Mouse (Mus musculus) urinary bladder, postnatal 10 days (tissue): ENCODE data around the gene Nop9.

Experiments
- DNase-seq: peaks from one replicate; pipeline ENCODE4 v3.0.0; 2022; ENCODE audit warnings: low spot score

Nop9 gene

GRCm38 (mm10) chr14:55727889-55728685, 17.4 kb upstream of the Nop9 start:
- DNase-seq: no peak

GRCm38 (mm10) chr14:55730116-55730515, 15.4 kb upstream of the Nop9 start:
- no peak for DNase-seq

GRCm38 (mm10) chr14:55730531-55731032, 14.9 kb upstream of the Nop9 start:
- no peak for DNase-seq

- no peak for DNase-seq
Observed at GRCm38 (mm10) chr14:55733889-55734288, 11.6 kb upstream of the Nop9 start.

GRCm38 (mm10) chr14:55734869-55735268, 10.6 kb upstream of the Nop9 start:
- no peak for DNase-seq

- DNase-seq: no peak
Observed at GRCm38 (mm10) chr14:55735334-55735733, 10.2 kb upstream of the Nop9 start.

GRCm38 (mm10) chr14:55735758-55736157, 9.7 kb upstream of the Nop9 start:
- no peak for DNase-seq

GRCm38 (mm10) chr14:55737086-55737687, 8.3 kb upstream of the Nop9 start:
- DNase-seq: no peak

GRCm38 (mm10) chr14:55743711-55744110, 1.8 kb upstream of the Nop9 start:
- peak; percentile 57 for DNase-seq

- DNase-seq: no peak
Observed at GRCm38 (mm10) chr14:55745861-55746237, 356 bp downstream of the Nop9 start.

GRCm38 (mm10) chr14:55747051-55747847, 1.8 kb downstream of the Nop9 start:
- no peak for DNase-seq

- no peak for DNase-seq
Observed at GRCm38 (mm10) chr14:55757566-55757965, 12.1 kb downstream of the Nop9 start.

- no peak for DNase-seq
Observed at GRCm38 (mm10) chr14:55758363-55758784, 12.9 kb downstream of the Nop9 start, which contains the start of gene Cideb. Gene Cideb, minus strand, starts transcription at chr14:55758458.

GRCm38 (mm10) chr14:55760156-55760555, 14.7 kb downstream of the Nop9 start:
- DNase-seq: peak; percentile 57

GRCm38 (mm10) chr14:55761163-55761562, 15.7 kb downstream of the Nop9 start, which contains the start of gene Ltb4r2:
Gene Ltb4r2, plus strand, starts transcription at chr14:55761428.
- DNase-seq: no peak

GRCm38 (mm10) chr14:55762001-55762821, 16.7 kb downstream of the Nop9 start:
- no peak for DNase-seq

GRCm38 (mm10) chr14:55763166-55763565, 17.7 kb downstream of the Nop9 start:
- no peak for DNase-seq

- no peak for DNase-seq
Observed at GRCm38 (mm10) chr14:55765696-55766095, 20.2 kb downstream of the Nop9 start, which contains the start of gene Ltb4r1. Gene Ltb4r1, plus strand, starts transcription at chr14:55765962.

GRCm38 (mm10) chr14:55767519-55768414, 22.3 kb downstream of the Nop9 start:
- no peak for DNase-seq

GRCm38 (mm10) chr14:55768555-55768954, 23.1 kb downstream of the Nop9 start:
- no peak for DNase-seq
